Mouse (Mus musculus) hindbrain, embryonic 13.5 days (tissue): ENCODE measurements around the gene Acap1. TPM values are rescaled to one million over a fixed set of nuclear protein-coding genes. Genes with fewer than 3 reads are reported as not detected.

Experiments used
- ATAC-seq: fragments of 200-750 bp; cut with Nextera tagmentation; 2 replicates; pipeline ENCODE4 v1.8.0; 2017; ENCODE audit warnings: moderate TSS enrichment; ENCODE audit not compliant: low FRiP score
- H3K27ac ChIP-seq: fragments of 300-500 bp; sonication (generic); 2 replicates; pipeline ENCODE4 v1.5.1; 2015; ENCODE audit warnings: inconsistent platforms, mild to moderate bottlenecking, moderate library complexity
- H3K27me3 ChIP-seq: fragments of 300-500 bp; sonication (generic); 2 replicates; pipeline ENCODE4 v1.6.1; 2015; ENCODE audit warnings: mild to moderate bottlenecking, inconsistent platforms
- H3K36me3 ChIP-seq: fragments of 300-500 bp; sonication (generic); 2 replicates; pipeline ENCODE4 v1.6.1; 2015; ENCODE audit warnings: mild to moderate bottlenecking, inconsistent platforms
- H3K4me1 ChIP-seq: fragments of 300-500 bp; sonication (generic); replicated peaks from 2 replicates; pipeline ENCODE4 v1.6.1; 2015; ENCODE audit warnings: inconsistent platforms
- H3K4me2 ChIP-seq: fragments of 300-500 bp; sonication (generic); 2 replicates; pipeline ENCODE4 v1.6.1; 2015; ENCODE audit warnings: inconsistent platforms, mild to moderate bottlenecking, moderate library complexity
- H3K4me3 ChIP-seq: fragments of 300-500 bp; sonication (generic); 2 replicates; pipeline ENCODE4 v1.5.1; 2015; ENCODE audit warnings: mild to moderate bottlenecking, inconsistent platforms
- H3K9ac ChIP-seq: fragments of 300-500 bp; sonication (generic); 2 replicates; pipeline ENCODE4 v1.6.1; 2015; ENCODE audit warnings: mild to moderate bottlenecking, inconsistent platforms
- H3K9me3 ChIP-seq: fragments of 300-500 bp; sonication (generic); 2 replicates; pipeline ENCODE4 v1.6.1; 2016; ENCODE audit warnings: inconsistent platforms
- WGBS: fragments of 180-500 bp; shearing (Covaris S2); methylation state at CpG from one replicate; pipeline ENCODE4 v1.1.7; 2015; 5-methylcytosine and 5-hydroxymethylcytosine counted together
- polyA plus RNA-seq: library from polyadenylated mRNA; unstranded; fragments of >200 nt; fragmentation: Nextera tagmentation; extraction: Ambion mirVana; gene quantifications from 2 replicates; pipeline ENCODE4 v1.2.1, GENCODE M21; 2015

The Acap1 gene
- polyA plus RNA-seq, 1 experiment from 2014 or later = 0.17 TPM

GRCm38 (mm10) chr11:69858113-69858998, 37.0 kb downstream of the Acap1 start, which contains the start of gene Tnk1:
Gene Tnk1 (minus strand): TSS chr11:69858730.
- no peak for ATAC-seq

GRCm38 (mm10) chr11:69855347-69855746, 40.0 kb downstream of the Acap1 start:
- Histone ChIP-seq H3K4me3 (no peak overlapping the region), H3K36me3 (peaks cover 25% of the 10 kb centered on the region), H3K4me2 (no peak overlapping the region), H3K4me1 (peaks cover 7% of the 10 kb centered on the region), H3K9ac (no peak overlapping the region), H3K27ac (no peak overlapping the region), H3K27me3 (peaks cover 35% of the 10 kb centered on the region), H3K9me3 (no peaks in the 10 kb centered on the region)
- WGBS = 17% methylated on average over 16 of the region's 16 CpGs
- ATAC-seq = no peak

More at GRCm38 (mm10) chr11:69858113-69858998, 37.0 kb downstream of the Acap1 start, which contains the start of gene Tnk1:
- Histone ChIP-seq H3K9me3 (no peaks in the 10 kb centered on the region), H3K27me3 (peaks cover 35% of the 10 kb centered on the region), H3K36me3 (no peaks in the 10 kb centered on the region), H3K4me2 (no peak within 1 kb of the TSS), H3K9ac (no peak within 1 kb of the TSS), H3K4me1 (peaks cover 6% of the 10 kb centered on the region; the same call in 1 of the 2 replicates), H3K4me3 (no peak within 1 kb of the TSS), H3K27ac (no peak within 1 kb of the TSS)
- WGBS = 23% methylated on average over 30 of the region's 30 CpGs

DNA sequence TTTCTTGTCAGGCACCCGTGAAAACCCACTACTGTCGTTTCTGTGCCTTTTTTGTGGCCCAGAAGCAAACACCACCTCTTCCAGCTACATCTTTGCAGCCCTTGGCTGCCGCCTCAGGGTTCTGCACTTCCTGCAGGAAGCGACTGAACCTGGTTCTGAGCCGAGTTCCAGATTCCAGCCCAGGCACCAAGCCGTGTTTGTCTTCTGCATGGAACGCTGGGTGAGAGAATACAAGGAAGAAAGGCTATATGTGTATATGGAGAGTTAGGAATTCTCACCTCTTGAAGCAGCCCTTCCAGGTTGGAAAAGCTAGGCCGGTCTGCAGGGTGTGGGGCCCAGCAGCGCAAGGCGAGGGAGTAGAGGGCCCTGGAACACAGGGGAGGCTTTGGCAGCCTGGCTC, 40.7 kb downstream of the Acap1 start:
- Histone ChIP-seq H3K9me3 (no peaks in the 10 kb centered on the region), H3K4me3 (no peak overlapping the region), H3K36me3 (peaks cover 32% of the 10 kb centered on the region), H3K9ac (no peak overlapping the region), H3K27ac (no peak overlapping the region; the same call in 1 of the 2 replicates), H3K4me1 (peaks cover 14% of the 10 kb centered on the region), H3K4me2 (no peak overlapping the region), H3K27me3 (peaks cover 32% of the 10 kb centered on the region)
- ATAC-seq = no peak
- WGBS = 88% methylated on average over 10 of the region's 10 CpGs

DNA sequence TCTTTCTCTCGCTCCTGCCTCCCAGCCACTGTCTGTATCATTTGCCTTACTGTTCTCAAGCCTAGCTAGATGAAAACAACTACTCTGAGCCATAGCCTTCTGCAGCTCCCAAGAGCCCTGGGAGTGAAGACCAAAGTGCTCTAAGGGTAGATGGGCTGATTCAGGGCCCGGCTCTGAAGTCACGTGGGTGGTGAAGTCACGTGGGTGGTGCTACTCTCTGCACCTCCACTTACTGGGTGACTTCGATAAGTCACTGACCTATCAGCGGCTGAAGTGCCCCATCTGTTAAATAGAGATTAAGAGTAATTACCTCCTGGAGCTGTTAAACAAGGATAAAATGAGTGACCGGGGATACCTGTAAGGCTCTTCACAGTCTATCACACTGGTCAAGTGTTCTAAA, 41.3 kb downstream of the Acap1 start:
- WGBS = 78% methylated on average over 7 of the region's 7 CpGs
- H3K4me3 ChIP-seq = no peak overlapping the region
- peaks cover 18% of the 10 kb centered on the region for H3K4me1 ChIP-seq
- no peak overlapping the region for H3K9ac ChIP-seq
- ATAC-seq = no peak
- no peak overlapping the region for H3K27ac ChIP-seq
- peaks cover 39% of the 10 kb centered on the region for H3K36me3 ChIP-seq
- H3K27me3 ChIP-seq = peaks cover 26% of the 10 kb centered on the region
- no peak overlapping the region for H3K4me2 ChIP-seq
- no peaks in the 10 kb centered on the region for H3K9me3 ChIP-seq

- Histone ChIP-seq H3K9ac (no peak overlapping the region), H3K27ac (no peak overlapping the region), H3K4me1 (peaks cover 43% of the 10 kb centered on the region), H3K9me3 (no peaks in the 10 kb centered on the region), H3K4me2 (no peak overlapping the region), H3K27me3 (no peaks in the 10 kb centered on the region), H3K4me3 (no peak overlapping the region), H3K36me3 (peaks cover 49% of the 10 kb centered on the region)
- no peak for ATAC-seq
- 79% methylated on average over 8 of the region's 8 CpGs for WGBS
Observed at GRCm38 (mm10) chr11:69850754-69851153, 44.6 kb downstream of the Acap1 start.

- Histone ChIP-seq H3K9me3 (no peaks in the 10 kb centered on the region), H3K4me1 (peaks cover 45% of the 10 kb centered on the region), H3K36me3 (peaks cover 49% of the 10 kb centered on the region), H3K27me3 (no peaks in the 10 kb centered on the region), H3K27ac (no peak overlapping the region), H3K4me3 (no peak overlapping the region), H3K9ac (no peak overlapping the region), H3K4me2 (no peak overlapping the region)
- no peak for ATAC-seq
- WGBS = 95% methylated on average over 15 of the region's 15 CpGs
Observed at GRCm38 (mm10) chr11:69849884-69850283, 45.5 kb downstream of the Acap1 start.

DNA sequence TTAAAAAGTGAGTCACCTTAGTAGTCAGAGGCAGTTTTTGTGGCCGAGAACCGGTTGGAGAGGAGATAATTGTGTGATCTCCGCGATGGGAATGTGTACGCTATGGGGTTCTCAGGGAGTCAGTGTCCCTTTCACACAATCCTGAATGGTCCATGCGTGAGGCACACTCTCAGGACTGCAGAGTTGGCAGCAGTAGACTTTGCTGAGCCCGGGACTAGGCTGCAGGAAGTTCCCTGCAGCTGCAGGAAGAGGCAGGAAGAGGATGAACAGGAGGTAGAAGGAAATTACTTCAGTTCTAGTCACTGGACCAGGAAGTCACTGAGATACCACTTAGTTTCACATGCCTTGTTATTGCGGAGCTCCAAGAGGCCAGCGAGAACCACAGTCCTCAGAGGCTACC, 46.2 kb downstream of the Acap1 start:
- Histone ChIP-seq H3K9ac (no peak overlapping the region), H3K9me3 (no peaks in the 10 kb centered on the region), H3K27me3 (no peaks in the 10 kb centered on the region), H3K4me1 (peaks cover 45% of the 10 kb centered on the region), H3K36me3 (peaks cover 49% of the 10 kb centered on the region), H3K4me2 (no peak overlapping the region), H3K27ac (no peak overlapping the region; the same call in 1 of the 2 replicates), H3K4me3 (no peak overlapping the region)
- 91% methylated on average over 9 of the region's 9 CpGs for WGBS
- no peak for ATAC-seq

GRCm38 (mm10) chr11:69848021-69848420, 47.3 kb downstream of the Acap1 start:
- whole genome bisulfite sequencing = 96% methylated on average over 6 of the region's 6 CpGs
- peaks cover 49% of the 10 kb centered on the region for H3K36me3 ChIP-seq
- peak overlapping the region; percentile 98; the same call in 1 of the 2 replicates for H3K27ac ChIP-seq
- peaks cover 45% of the 10 kb centered on the region for H3K4me1 ChIP-seq
- no peaks in the 10 kb centered on the region for H3K9me3 ChIP-seq
- H3K4me2 ChIP-seq = peak overlapping the region; percentile 92
- no peaks in the 10 kb centered on the region for H3K27me3 ChIP-seq
- peak overlapping the region; percentile 90 for H3K9ac ChIP-seq
- H3K4me3 ChIP-seq = peak overlapping the region; percentile 74
- no peak for ATAC-seq

GRCm38 (mm10) chr11:69846738-69847688, 48.3 kb downstream of the Acap1 start:
- Histone ChIP-seq H3K9me3 (no peaks in the 10 kb centered on the region), H3K4me1 (peaks cover 45% of the 10 kb centered on the region), H3K4me3 (peak overlapping the region; percentile 74), H3K4me2 (peak overlapping the region; percentile 92), H3K9ac (peak overlapping the region; percentile 90), H3K27me3 (no peaks in the 10 kb centered on the region), H3K36me3 (peaks cover 40% of the 10 kb centered on the region), H3K27ac (peak overlapping the region; percentile 98)
- WGBS = 13% methylated on average over 37 of the region's 37 CpGs
- peak; percentile 52 for ATAC-seq

- WGBS = under 1% methylated on average over 37 of the region's 38 CpGs
- peak; percentile 92 for ATAC-seq
Observed at GRCm38 (mm10) chr11:69846198-69846680, 49.1 kb downstream of the Acap1 start, which contains the start of gene Plscr3. Gene Plscr3 (plus strand): TSS chr11:69846376.

DNA sequence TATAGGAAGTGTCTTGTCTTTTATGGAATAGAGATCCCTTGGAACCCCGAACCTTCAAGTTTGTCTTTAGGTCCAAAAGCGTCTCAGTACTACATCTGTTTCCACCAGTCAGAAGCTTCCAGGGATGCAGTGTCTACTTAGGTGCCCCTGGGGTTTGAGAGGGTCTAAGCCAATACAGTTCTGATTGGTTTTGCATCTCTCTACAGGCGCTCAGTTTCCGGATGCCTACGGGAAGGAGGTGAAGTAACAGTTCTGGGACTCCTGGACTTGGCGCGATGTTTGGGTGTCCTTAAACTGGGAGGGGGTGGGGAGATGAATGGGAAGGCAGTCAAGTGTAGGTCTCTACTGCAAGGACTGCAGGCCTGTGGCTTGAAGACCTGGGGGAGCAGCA, 56.6 kb downstream of the Acap1 start:
- peak overlapping the region; percentile 99 for H3K4me2 ChIP-seq
- H3K4me1 ChIP-seq = peaks cover 35% of the 10 kb centered on the region
- peak overlapping the region; percentile 89 for H3K27ac ChIP-seq
- H3K36me3 ChIP-seq = peaks cover 2% of the 10 kb centered on the region
- H3K9me3 ChIP-seq = no peaks in the 10 kb centered on the region
- H3K9ac ChIP-seq = peak overlapping the region; percentile 69
- peak overlapping the region; percentile 98 for H3K4me3 ChIP-seq
- no peaks in the 10 kb centered on the region for H3K27me3 ChIP-seq
- no peak for ATAC-seq
- 2% methylated on average over 7 of the region's 7 CpGs for WGBS

More at GRCm38 (mm10) chr11:69846198-69846680, 49.1 kb downstream of the Acap1 start, which contains the start of gene Plscr3:
- Histone ChIP-seq H3K4me3 (peak within 1 kb of the TSS; percentile 74), H3K4me2 (peak within 1 kb of the TSS; percentile 92), H3K4me1 (peaks cover 45% of the 10 kb centered on the region), H3K27me3 (no peaks in the 10 kb centered on the region), H3K27ac (peak within 1 kb of the TSS; percentile 98), H3K9me3 (no peaks in the 10 kb centered on the region), H3K9ac (peak within 1 kb of the TSS; percentile 90), H3K36me3 (peaks cover 32% of the 10 kb centered on the region)
